Mouse (Mus musculus) lung, adult 2 months (tissue): Measurements from ENCODE around the gene Tprn. TPM values are rescaled to one million over a fixed set of nuclear protein-coding genes. Genes with fewer than 3 reads are reported as not detected.

Experiments
- DNase-seq: peaks from one replicate; pipeline ENCODE4 v3.0.0; 2022
- H3K4me1 ChIP-seq: fragments of 200-500 bp; 2 replicates; pipeline ENCODE4 v1.6.1; 2011; ENCODE audit warnings: low read length; ENCODE audit not compliant: control insufficient read depth, insufficient read depth
- H3K4me3 ChIP-seq: fragments of 200-500 bp; replicated peaks from 2 replicates; pipeline ENCODE3; 2011; ENCODE audit warnings: low read depth, mild to moderate bottlenecking, control low read depth, low read length; ENCODE audit errors: extremely low read depth
- CTCF ChIP-seq: fragments of 200-500 bp; IDR thresholded peaks from 2 replicates; pipeline ENCODE4 v1.5.1; 2011; ENCODE audit warnings: mild to moderate bottlenecking, low read length, control low read depth; ENCODE audit not compliant: insufficient read depth
- POLR2A ChIP-seq: fragments of 200-500 bp; IDR thresholded peaks from 2 replicates; pipeline ENCODE4 v1.6.1; 2011; ENCODE audit warnings: low read depth, mild to moderate bottlenecking, control low read depth, low read length, borderline replicate concordance; ENCODE audit errors: extremely low read depth
- WGBS: fragments of 180-500 bp; shearing (Covaris S2); methylation state at CpG from one replicate; pipeline ENCODE4 v1.1.7; 2018; 5-methylcytosine and 5-hydroxymethylcytosine counted together
- polyA plus RNA-seq: library from polyadenylated mRNA; depleted of rRNA; stranded (reverse); fragments of >200 nt; gene quantifications from 2 replicates; pipeline ENCODE4 v1.2.3, GENCODE M21; 2012

Tprn gene
- polyA plus RNA-seq, 1 experiment, result 24.3 TPM

- TF ChIP-seq CTCF, result no peak
- TF ChIP-seq POLR2A, result no peak
- peaks cover 23% of the 10 kb centered on the region for H3K4me1 ChIP-seq
- 2% methylated on average over 54 of the region's 54 CpGs for WGBS
- H3K4me3 ChIP-seq, result peak overlapping the region; percentile 35
- peak; percentile 34 for DNase-seq
These were observed 27.8 kb downstream of the Tprn start for GRCm38 (mm10) chr2:25290101-25290815.

DNA sequence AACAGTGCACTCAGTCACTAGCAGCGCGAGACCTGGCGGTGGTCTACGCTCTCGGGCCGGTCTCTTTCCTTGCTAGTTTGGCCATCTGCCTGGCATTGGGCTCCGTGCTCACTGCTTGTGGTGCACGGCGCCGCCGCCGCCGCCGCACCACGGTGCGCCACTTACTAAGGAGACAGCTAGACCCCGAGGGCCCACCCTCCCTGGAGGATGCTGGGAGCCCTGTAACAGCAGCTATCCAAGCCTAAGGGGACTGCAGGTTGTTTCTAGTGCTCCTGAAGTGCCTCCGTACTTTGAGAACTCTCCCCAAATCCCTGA lies 28.4 kb downstream of the Tprn start:
- WGBS, result under 1% methylated on average over 18 of the region's 18 CpGs
- TF ChIP-seq POLR2A (no peak), CTCF (no peak)
- DNase-seq, result peak; percentile 25
- Histone ChIP-seq H3K4me1 (peaks cover 22% of the 10 kb centered on the region), H3K4me3 (peak overlapping the region; percentile 35)

DNA sequence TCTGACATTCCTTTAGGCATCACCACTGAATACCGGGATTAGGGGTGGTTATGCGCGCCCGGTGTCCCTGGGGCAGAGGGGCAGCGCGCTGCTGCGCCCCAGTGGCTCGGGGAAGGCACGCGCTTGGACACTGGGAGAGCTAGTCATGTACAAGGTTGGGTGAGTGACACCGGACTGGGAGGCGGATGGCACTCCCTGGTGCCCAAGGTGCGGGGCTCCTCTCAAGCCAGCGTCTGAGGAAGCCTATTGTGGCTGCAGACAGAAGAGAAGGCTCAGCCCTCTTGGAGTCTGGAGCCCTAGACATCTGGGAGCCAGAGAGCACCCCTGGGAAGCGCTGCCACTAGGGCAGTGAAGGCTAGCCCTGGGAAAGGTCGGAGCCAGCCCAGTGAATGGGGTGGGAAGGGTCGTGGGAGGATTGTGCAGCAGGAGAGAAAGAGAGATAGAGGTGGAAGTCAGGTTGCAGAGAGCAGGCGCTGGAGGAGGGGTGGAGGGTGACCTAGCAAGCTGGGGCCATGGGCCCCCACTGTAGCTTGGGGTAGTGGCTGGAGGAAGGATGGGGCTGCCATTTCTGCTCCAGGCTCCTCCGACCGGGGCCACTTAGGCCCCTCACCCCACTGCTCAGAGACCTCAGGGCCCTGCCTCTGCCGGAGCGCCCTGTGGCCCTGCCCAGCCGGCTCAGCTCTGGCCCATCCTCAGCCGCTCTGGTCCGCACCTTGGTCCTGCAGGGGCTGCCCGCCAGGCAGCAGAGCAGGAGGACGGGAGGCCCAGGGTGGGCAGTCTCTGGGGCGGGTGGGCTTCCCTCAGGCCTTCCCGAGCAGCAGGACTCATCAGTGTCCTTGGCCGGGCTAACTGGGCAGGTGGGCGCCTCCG lies 29.0 kb downstream of the Tprn start:
- no peak for TF ChIP-seq CTCF
- no peak for TF ChIP-seq POLR2A
- 13% methylated on average over 32 of the region's 32 CpGs for WGBS
- peak; percentile 31 for DNase-seq
- peaks cover 16% of the 10 kb centered on the region for H3K4me1 ChIP-seq
- H3K4me3 ChIP-seq, result peak overlapping the region; percentile 9

DNA sequence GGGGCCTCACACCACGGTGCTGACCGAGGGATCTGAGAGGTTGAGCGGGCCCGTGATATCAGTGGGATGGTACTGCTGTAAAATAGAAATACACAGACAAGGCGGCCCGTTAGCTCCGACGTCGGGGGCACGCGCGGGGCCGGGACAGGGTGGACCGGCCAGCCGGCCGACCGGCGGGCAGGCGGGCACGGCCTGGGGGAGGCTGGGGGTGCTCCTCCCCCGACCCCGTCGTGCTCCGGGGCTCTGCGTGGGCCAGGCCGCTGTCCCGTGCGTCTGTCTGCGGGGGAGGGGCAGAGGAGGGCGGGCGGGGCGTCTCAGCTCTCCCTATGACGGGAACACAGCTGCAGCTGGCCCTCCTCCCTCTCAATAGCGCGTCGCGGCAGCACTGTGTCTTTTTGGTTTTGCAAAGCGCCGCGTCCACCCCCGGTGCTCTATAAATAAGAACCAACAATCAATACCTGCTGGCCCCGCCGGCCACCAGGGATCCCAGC lies 29.7 kb downstream of the Tprn start:
- peak; percentile 48 for DNase-seq
- WGBS, result 5% methylated on average over 43 of the region's 43 CpGs
- Histone ChIP-seq H3K4me1 (peaks cover 11% of the 10 kb centered on the region; the same call in 1 of the 2 replicates), H3K4me3 (peak overlapping the region; percentile 19)
- TF ChIP-seq CTCF, result no peak
- peak; percentile 54; the same call in 1 of the 2 replicates for TF ChIP-seq POLR2A

GRCm38 (mm10) chr2:25292856-25293255 lies 30.4 kb downstream of the Tprn start:
- peaks cover 6% of the 10 kb centered on the region; the same call in 1 of the 2 replicates for H3K4me1 ChIP-seq
- WGBS, result 0% methylated on average over 1 of the region's 1 CpGs
- H3K4me3 ChIP-seq, result no peak overlapping the region
- no peak for TF ChIP-seq POLR2A
- peak; percentile 75 for TF ChIP-seq CTCF
- DNase-seq, result peak; percentile 79

GRCm38 (mm10) chr2:25293706-25294105 lies 31.3 kb downstream of the Tprn start:
- peaks cover 6% of the 10 kb centered on the region; the same call in 1 of the 2 replicates for H3K4me1 ChIP-seq
- TF ChIP-seq CTCF (no peak), POLR2A (no peak)
- no peak for DNase-seq
- no peak overlapping the region for H3K4me3 ChIP-seq
- WGBS, result 71% methylated on average over 9 of the region's 9 CpGs

DNA sequence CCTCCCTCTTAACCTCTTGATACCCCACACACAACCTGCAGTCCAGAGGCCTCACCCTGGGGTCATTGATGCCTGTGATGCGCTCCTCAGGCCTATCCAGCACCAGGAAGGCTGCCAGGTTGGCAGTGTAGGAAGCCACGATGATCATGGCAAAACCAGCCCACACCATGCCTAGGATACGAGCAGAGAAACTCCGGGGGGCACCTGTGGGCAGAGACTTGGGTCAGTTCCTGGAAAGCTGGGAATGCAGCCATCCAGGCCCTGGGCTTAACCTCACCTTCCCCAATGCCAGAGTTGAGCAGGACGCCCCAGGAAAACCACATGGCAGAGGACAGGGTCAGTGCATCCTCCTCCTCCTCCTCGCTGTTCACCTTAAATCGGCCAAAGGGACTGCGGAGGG lies 34.7 kb downstream of the Tprn start:
- DNase-seq, result no peak
- H3K4me1 ChIP-seq, result no peaks in the 10 kb centered on the region
- H3K4me3 ChIP-seq, result no peak overlapping the region
- TF ChIP-seq CTCF (no peak), POLR2A (no peak)
- 75% methylated on average over 8 of the region's 8 CpGs for WGBS

GRCm38 (mm10) chr2:25298046-25298445 lies 35.6 kb downstream of the Tprn start:
- 73% methylated on average over 10 of the region's 10 CpGs for WGBS
- Histone ChIP-seq H3K4me1 (no peaks in the 10 kb centered on the region), H3K4me3 (no peak overlapping the region)
- TF ChIP-seq POLR2A, result no peak
- TF ChIP-seq CTCF, result no peak
- DNase-seq, result no peak

- TF ChIP-seq CTCF (no peak), POLR2A (no peak)
- Histone ChIP-seq H3K4me1 (0 out of 2 replicates have a peak, but pooled peaks cover 3% of the 10 kb centered on the region), H3K4me3 (no peak overlapping the region)
- DNase-seq, result no peak
- WGBS, result 64% methylated on average over 3 of the region's 3 CpGs
These were observed 41.0 kb downstream of the Tprn start for GRCm38 (mm10) chr2:25303452-25303851.
